Mouse (Mus musculus) urinary bladder, postnatal 36 days (tissue): Measurements from ENCODE around the gene Gm11084.
"Not testable (repeated sequence)": the region's sequence is repeated elsewhere in the genome, so short reads cannot be mapped to it uniquely, and the experiment has no call there.

Source experiments
- DNase-seq, 2 experiments: peaks; one replicate each; pipeline ENCODE4 v3.0.0; 2022; ENCODE audit warnings: low spot score in 2 of 2, mixed read lengths in 1 of 2

The Gm11084 gene

DNA sequence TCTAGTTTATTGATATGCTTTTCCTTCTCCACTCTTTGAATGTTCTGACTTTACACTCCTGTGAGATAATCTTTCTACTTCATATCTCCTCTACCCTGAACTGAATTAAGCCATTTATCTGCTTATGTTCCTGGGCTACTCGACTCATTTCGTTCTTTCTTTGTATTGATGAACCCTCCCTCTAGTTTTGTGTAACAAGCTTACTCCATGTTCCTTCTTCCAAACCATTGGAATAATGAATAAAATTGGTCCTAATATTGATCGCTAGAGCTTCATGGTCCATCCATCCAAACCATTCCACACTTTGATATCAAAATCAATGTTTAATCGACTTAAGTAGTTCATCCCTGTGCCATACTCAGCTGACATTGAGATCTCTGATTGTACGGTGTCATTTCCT lies at the start of gene Gm11084:
Gm11084 (minus strand) TSS at position 101 of the 400 bp plus-strand sequence.
- no peak for DNase-seq

DNA sequence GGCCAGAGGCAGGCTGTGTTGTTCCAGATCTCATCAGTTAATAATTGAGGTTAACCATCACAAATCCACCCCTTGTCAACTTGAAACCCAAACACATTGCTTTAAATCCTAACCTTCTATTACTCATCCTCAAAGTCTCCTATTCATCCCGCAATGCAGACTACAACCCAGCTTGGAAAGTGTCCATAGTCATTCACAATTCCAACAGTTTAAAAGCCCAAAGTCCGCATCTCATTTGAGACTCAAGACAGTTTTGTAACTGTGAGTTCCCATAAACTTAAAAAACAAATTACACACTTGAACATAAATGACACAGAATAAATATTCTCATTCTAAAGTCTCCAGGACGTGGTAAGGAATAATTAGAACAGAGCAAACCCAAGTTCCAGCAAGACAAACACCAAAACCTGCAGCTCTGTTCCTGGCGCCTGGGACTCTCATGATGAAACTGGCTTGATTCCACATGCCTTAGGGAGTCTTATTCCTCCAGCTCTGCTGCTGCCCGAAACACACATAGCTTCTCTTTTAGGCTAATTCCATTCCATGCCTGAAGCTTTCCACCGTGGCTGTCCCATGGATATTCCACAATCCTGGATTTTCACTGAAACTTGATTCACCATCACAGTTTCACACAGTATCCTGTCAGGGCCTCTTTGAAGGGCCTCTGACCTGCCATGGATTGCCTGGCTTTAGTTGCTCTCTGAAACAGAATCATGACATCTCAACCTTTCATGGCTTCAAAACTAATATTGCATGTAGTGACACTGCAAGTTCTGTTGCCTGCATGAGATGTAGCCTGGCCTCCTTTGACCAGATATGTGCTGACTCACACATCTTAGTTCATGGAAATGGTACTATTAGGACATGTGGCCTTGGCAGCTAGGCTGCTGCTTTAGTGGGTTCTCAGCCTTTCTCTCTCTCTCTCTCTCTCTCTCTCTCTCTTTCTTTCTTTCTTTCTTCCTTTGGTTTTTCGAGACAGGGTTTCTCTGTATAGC lies 44.8 kb upstream of the Gm11084 start:
- DNase-seq = no peak

- no peak for DNase-seq
Observed at GRCm38 (mm10) chr2:73029846-73030245, 43.3 kb upstream of the Gm11084 start.

DNA sequence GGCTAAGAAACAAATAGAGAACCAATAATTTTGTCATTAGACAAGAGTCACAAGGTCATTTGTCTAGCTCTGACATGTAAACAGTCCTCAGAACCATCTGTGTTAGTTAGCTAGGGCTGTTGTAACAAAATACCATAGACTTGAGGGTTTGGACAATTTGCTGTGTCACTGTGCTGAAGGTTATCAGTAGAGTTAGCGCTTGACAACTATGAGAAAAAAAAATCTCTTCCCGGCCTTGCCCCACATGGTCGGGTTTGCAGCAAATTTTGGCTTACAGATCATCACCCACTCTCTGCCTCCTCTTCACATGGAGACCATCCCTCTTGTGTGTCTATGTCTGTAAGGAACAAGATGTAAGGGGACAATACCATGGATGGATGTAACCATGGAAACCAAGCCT lies 41.5 kb upstream of the Gm11084 start:
- no peak for DNase-seq

DNA sequence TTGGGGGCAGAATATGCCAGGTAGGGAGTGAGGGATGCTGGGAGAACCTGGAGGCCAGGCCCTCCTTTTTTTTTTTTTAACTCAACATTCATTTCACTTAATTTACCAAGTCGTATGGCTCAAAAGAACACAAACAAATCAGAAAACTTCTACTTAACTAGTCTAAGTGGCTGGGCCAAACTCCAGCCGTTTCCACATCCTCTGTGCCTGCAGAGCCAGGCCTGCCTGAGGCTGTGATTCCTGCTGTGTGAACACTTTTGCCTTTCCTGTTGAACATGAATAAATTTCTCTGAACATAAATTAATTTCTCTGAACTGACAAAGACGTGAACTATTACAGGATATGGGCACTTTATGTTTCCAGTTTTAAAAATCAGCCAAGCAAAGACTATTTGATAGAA lies 40.6 kb upstream of the Gm11084 start:
- DNase-seq = no peak

- peak in 1 of 2 experiments; percentile 18 for DNase-seq
Observed at GRCm38 (mm10) chr2:73023803-73024202, 37.3 kb upstream of the Gm11084 start.

DNA sequence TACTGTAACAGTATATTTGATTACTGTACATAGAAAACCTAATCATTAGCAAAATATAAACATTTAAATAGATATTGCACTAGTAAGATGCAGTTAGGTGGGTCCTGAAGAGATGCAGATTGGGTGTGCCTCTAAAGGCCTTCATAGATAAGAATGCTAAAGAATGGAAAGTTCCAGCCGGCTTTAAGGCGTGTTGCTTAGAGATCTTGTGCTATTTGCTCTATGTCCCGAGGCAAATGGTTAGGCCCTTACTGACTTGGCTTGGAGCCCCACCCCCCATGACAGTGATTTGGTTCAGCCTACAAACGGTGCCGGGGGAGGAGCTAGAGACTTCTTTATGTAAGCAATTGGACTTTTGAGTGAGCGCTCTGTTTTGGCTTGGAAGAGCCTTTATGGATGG lies 34.5 kb upstream of the Gm11084 start:
- no peak for DNase-seq

DNA sequence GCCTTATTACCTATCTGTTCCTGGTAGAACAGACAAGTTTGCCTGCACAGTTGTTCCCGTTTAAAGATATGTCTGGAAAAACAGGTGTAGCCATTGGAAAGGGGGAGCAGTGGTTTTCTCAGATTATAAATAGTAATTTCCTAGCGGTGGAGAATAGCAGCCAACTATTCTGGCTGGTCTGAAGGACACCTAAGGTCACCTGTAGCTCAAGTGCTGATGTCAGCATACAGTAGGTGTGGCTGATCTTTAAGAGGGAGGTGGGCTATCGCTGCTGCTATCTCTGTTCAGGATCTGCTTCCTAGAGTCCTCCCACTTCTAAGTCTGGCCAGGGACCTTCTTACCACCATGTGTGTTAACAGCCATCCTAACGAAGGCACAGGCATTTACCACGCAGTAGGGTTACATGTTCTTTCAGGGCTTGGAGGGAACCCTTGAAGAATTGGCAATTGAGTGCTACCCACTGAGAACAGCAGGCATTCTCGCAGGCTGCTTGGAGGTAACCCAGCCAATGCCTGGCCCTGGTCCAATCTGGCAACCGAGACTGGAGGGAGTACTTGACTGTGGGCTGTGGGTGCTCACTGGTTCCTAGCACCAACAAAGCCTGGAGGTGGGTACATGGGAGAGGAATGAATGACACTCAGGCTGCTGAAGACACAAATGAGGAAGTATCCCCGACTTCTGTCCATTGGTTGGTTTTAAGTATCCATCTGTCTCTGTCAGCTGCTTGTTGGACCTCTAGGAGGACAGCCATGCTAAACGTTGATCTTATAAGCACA lies 33.0 kb upstream of the Gm11084 start:
- DNase-seq = peak; percentile 30 to 65

- not testable (repeated sequence) for DNase-seq
Observed at GRCm38 (mm10) chr2:73014063-73014462, 27.5 kb upstream of the Gm11084 start.

DNA sequence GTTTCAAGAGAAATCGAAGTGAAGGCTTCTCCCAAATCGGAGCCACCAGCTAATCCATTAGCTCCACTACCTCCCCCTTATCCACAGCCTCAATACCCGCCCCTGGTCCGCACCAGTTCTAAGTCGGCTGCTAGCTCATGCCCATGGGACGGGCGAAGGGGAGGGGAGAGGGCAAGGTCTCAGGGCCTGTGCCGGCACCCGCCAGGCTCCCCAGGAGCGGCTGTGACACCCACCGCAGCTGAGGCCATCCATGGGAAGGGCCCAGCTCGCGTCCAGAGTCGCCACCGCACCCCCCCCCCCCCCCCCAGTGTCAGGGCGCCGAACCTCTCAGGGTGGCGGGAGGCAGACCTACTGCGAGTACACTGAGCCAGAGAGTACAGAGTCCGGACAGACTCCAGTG lies 26.1 kb upstream of the Gm11084 start:
- DNase-seq = no peak

DNA sequence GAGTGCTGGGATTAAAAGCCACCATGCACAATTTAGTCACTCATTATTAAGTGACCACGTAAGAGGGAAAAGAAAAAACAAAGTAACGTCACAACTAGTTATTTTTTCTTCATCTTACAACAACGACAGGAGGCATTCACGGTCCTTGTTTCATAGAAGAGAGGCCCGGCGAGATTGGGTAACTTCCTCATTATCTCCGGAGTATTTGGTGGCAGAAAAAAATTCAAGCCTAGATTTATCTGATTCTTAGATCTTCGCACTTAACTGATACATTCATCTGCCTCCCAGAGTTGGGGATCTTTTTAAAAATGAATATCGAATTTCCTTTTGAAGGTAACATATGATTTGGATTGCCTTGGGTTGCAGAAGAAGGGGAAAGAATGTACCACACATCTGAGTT lies 21.0 kb upstream of the Gm11084 start:
- no peak for DNase-seq

DNA sequence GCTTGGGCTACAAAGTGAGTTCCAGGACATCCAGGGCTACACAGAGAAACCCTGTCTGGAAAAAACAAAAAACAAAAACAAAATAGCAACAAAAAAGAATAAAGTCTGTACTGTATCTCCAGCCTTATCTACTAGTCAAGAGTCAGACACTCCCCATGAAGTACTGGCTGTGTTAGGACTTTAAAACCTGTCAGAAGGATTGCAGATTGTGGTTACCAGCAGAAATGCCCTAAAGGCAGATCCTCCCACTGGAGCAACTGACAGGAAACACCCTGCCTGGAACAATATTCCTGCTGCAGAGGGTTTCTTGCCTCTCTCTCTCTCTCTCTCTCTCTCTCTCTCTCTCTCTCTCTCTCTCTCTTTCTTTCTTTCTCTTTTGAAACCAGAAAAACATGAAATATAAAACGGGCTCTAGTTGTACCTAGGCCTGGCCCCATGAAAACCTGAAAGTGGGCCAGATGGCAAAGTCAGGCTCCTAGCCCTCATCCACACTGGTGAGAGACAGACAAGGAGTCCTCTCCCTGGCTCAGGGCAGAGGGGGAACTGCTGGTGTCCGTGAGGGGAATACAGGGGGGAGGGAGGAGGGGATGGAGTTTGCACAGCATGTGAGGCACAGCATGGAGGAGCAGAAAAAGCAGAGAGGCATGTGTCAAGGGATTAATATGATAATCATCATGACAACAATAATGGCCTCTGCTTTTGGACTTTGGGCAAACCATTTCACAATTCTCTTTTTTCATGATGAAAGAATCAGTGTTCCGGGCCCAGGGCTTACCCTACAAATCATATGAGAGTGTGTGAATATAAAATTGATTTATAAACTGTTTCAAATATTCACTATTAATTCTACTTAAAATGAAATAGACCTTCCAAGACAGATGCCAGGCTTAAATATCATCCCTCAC lies 19.3 kb upstream of the Gm11084 start:
- DNase-seq = no peak

DNA sequence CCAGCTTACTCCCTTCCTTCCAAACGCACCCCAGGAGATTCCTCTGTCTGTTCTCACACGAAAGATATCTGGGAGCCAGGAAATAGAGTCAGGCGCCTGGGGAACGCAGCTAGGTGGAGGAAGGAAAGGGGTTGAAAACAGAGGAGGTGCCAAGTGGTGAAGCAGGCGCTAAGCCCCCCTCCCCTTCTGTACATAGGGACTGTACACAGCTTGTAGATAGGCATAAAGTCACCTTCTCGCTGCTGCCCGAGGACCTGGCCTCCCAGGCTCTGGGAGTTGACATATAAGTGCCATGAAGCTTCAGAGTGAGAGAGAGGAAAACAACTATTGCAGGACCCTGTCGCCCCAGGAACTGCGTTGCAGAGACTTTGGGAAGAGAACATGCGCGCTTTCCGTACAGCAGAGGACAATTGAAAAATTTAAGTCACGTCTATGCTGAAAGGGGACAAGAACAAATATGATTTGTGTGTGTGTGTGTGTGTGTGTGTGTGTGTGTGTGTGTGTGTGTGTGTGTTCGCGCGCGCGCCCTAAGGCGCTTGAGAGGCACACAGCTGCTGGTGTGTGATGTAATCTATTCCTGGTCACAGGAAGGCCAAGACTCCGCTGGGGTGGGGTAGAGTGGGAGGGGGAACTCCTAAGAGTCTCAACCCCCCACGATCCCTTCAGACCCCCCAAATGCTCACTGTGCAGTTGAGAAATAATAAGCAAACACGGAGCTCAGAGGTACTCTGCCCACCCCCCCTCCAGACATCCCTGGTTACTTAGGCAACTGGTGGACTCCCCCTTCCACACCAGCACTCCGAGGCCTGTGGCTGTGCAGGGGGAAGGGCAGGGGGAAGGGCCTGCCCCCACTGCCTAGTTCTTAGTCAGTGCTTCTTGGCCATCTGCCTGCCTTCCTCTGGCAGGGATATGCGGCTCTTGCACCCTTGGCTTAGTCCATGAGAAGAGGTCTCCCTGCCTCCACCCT lies 17.5 kb upstream of the Gm11084 start:
- peak; percentile 74 to 91 for DNase-seq

DNA sequence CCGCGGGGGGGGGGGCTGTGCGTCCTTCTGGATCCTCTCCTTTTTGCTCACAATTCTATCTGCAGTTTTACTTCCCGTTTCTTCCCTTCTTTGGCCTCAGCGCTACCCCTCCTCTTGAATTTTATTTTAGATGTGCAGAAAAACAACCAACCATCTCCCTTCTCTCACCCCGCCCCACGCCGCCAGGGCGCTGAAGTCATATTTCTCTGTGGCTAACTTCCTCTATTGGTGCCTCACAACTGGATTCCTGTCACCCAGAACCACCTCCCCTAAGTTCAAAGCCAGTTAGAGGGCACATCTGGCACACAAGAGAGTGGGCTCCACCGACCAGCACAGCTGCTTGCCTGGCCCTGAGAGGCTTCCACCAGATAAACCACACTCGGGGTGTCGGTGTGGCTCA lies 16.5 kb upstream of the Gm11084 start:
- DNase-seq = peak in 1 of 2 experiments; percentile 52

GRCm38 (mm10) chr2:73002451-73002850 lies 15.9 kb upstream of the Gm11084 start:
- no peak for DNase-seq

- no peak for DNase-seq
Observed at GRCm38 (mm10) chr2:73001994-73002393, 15.5 kb upstream of the Gm11084 start.

DNA sequence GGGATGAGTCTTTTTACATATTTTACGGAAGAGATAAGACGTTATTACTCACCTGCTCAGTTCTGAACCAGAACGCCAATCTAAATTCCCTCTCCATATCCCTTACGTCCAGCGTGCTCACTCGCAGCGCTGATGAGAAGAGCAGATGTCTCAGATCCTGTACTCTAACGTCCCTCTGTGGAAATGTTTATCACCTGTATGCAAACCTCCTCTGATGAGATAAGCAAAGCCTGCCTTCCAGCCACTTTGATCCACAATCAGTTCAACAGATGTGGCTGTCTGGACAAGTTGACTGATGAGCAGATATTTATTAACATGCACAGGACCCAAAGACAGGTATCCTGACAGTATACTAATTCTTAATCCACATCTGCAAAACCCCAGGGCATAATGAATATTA lies 13.7 kb upstream of the Gm11084 start:
- DNase-seq = no peak

DNA sequence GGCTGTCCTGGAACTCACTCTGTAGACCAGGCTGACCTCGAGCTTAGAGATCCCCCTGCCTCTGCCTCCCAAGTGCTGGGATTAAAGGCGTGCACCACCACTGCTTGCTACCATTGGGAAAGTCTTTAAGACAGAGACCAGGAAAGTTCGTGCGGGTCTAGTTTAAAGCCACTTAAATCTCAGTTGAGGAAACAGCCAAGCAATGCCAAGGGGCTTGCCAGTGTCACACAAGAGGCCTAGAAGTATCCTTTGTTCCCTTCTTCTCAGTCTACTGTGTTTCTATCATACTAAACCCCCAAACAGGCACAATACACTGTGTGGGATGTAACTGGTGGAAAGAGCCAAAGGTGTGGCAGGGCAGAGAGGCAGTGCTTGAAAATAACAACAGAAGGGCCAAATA lies 11.1 kb upstream of the Gm11084 start:
- DNase-seq = no peak

- DNase-seq = peak; percentile 68 to 85
Observed at GRCm38 (mm10) chr2:72996808-72997378, 10.4 kb upstream of the Gm11084 start.
